Mouse (Mus musculus): ENCODE results near the gene Adcy6.

DNA sequence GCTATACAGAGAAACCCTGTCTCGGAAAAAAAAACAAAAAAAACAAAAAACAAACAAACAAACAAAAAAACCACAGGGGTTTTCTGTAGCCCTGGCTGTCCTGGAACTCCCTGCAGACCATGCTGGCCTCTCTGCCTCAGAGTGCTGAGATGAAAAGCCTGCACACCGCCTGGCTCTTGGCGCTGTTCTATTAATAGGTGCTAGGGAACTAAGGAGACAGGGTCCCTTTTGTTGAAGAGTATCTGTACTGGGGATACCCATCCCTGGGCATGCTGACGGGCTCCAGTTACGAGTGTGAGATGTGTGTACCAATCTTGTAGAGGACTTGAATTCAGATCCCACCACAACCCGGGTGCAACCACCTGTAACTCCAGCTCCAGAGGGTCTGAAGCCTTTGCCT, 5.9 kb upstream of the Adcy6 start:
- TF ChIP-seq POLR2A (IDR thresholded peaks at IDR 0.05; ENCODE audit: borderline replicate concordance, control insufficient read depth, low read depth, low read length) (no peak), CTCF (IDR thresholded peaks at IDR 0.05; ENCODE audit: control insufficient read depth, insufficient read depth, low read length) (no peak)
